Mouse (Mus musculus): Measurements from ENCODE around the gene Fam193b. TPM values are rescaled to one million over a fixed set of nuclear protein-coding genes. Genes with fewer than 3 reads are reported as not detected.
"Not testable (repeated sequence)": the region's sequence is repeated elsewhere in the genome, so short reads cannot be mapped to it uniquely, and the experiment has no call there.

The Fam193b gene
- polyA plus RNA-seq, 1 experiment = 47.6 TPM

DNA sequence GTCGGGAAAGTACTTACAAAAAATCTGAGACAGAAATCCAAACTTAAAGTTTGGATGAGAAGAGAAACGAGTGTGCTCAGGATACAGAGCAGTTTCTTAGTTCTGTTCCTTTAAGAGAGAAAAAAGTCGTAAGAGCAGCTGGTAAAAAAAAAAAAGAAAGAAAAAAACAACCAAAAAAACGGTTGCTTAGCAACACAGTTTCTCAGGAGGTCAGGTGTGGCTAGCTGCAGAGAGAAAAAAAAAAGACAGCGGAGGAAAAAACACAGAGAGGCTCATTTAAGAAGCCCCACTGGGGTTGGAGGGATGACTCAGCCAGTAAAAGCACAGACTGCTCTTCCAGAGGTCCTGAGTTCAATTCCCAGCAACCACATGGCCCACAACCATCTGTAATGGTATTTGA is 3.4 kb upstream of the Fam193b start:
- Histone ChIP-seq H3K4me3 (ENCODE audit: insufficient read depth, low read length) (no peak overlapping the region), H3K4me1 (ENCODE audit: control insufficient read depth, insufficient read depth, low read length) (peaks cover 14% of the 10 kb centered on the region), H3K27ac (ENCODE audit: insufficient read depth, low read depth, low read length) (no peak overlapping the region)
- TF ChIP-seq POLR2A (IDR thresholded peaks at IDR 0.05; ENCODE audit: borderline replicate concordance, low read depth, low read length) (no peak), CTCF (IDR thresholded peaks at IDR 0.05; ENCODE audit: low read depth, low read length) (no peak)

GRCm38 (mm10) chr13:55573432-55573831 is 2.5 kb upstream of the Fam193b start, which contains the start of gene Tmed9:
Gene Tmed9, plus strand, starts transcription at chr13:55573732.
- peaks cover 14% of the 10 kb centered on the region for H3K4me1 ChIP-seq (ENCODE audit: control insufficient read depth, insufficient read depth, low read length)
- H3K27ac ChIP-seq (ENCODE audit: insufficient read depth, low read depth, low read length) = no peak within 1 kb of the TSS
- no peak within 1 kb of the TSS for H3K4me3 ChIP-seq (ENCODE audit: insufficient read depth, low read length)
- TF ChIP-seq POLR2A (IDR thresholded peaks at IDR 0.05; ENCODE audit: borderline replicate concordance, low read depth, low read length) (no peak), CTCF (IDR thresholded peaks at IDR 0.05; ENCODE audit: low read depth, low read length) (no peak)

DNA sequence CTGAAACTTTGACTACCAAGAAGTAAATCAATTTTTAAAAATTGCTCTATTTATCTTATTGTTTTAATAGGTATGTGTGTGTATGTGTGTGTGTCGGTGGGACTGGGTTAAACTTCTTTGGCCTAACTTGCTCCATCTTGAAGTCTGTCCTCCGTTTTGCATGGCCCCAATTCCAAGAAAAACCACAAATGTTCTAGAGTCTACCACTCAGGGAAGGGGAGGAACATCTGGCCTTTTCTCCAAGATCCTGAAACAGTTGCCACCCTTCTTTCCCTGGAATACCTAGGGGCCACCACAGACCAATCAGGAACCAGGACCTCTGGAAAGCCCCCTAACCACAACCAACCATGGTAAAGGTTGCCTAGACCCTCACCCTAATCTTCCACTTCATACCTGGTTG is 1.1 kb upstream of the Fam193b start:
- Histone ChIP-seq H3K4me3 (ENCODE audit: insufficient read depth, low read length) (no peak overlapping the region), H3K4me1 (ENCODE audit: control insufficient read depth, insufficient read depth, low read length) (peaks cover 12% of the 10 kb centered on the region), H3K27ac (ENCODE audit: insufficient read depth, low read depth, low read length) (no peak overlapping the region)
- TF ChIP-seq POLR2A (IDR thresholded peaks at IDR 0.05; ENCODE audit: borderline replicate concordance, low read depth, low read length) (no peak), CTCF (IDR thresholded peaks at IDR 0.05; ENCODE audit: low read depth, low read length) (no peak)

GRCm38 (mm10) chr13:55570286-55570973 is 490 bp downstream of the Fam193b start:
- H3K4me3 ChIP-seq (ENCODE audit: insufficient read depth, low read length) = peak overlapping the region; percentile 99
- peaks cover 14% of the 10 kb centered on the region for H3K4me1 ChIP-seq (ENCODE audit: control insufficient read depth, insufficient read depth, low read length)
- H3K27ac ChIP-seq (ENCODE audit: insufficient read depth, low read depth, low read length) = no peak overlapping the region; the same call in 1 of the 2 replicates
- TF ChIP-seq POLR2A (IDR thresholded peaks at IDR 0.05; ENCODE audit: borderline replicate concordance, low read depth, low read length) = no peak
- no peak for TF ChIP-seq CTCF (IDR thresholded peaks at IDR 0.05; ENCODE audit: low read depth, low read length)

DNA sequence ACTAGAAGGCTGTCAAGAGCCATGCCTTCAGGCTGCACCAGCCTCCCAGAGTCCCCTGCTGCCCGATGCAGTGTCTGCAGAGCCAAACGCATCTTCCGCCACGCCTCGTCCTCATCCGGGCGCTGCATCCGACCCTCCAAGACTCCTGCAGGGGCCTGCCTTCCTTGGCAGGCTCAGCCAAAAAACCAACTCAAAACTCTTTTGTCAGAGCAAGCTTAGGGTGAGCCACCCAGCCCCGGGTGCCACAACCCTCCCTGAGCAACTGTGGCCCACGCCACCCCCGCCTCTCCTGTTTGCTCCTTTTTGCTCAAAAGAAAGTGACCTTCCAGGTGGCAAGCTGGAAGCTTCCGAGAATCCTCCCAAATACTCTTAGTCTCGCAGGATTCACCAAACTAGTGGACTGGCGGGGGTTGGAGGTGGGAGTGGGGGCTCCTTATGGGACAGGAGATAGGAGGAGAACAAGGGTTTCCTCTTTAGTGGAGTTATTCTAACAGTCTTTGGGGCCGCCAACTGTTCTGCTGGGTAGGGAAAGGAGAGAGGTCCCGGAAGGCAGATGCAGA is 1.1 kb downstream of the Fam193b start:
- no peak overlapping the region for H3K27ac ChIP-seq (ENCODE audit: insufficient read depth, low read depth, low read length)
- H3K4me1 ChIP-seq (ENCODE audit: control insufficient read depth, insufficient read depth, low read length) = peaks cover 14% of the 10 kb centered on the region
- no peak for TF ChIP-seq POLR2A (IDR thresholded peaks at IDR 0.05; ENCODE audit: borderline replicate concordance, low read depth, low read length)
- no peak for TF ChIP-seq CTCF (IDR thresholded peaks at IDR 0.05; ENCODE audit: low read depth, low read length)
- peak overlapping the region; percentile 99 for H3K4me3 ChIP-seq (ENCODE audit: insufficient read depth, low read length)

- H3K4me3 ChIP-seq (ENCODE audit: insufficient read depth, low read length); H3K27ac ChIP-seq (ENCODE audit: insufficient read depth, low read depth, low read length): not testable (repeated sequence)
- H3K4me1 ChIP-seq (ENCODE audit: control insufficient read depth, insufficient read depth, low read length) = peaks cover 14% of the 10 kb centered on the region
Observed at GRCm38 (mm10) chr13:55568524-55568923, 2.4 kb downstream of the Fam193b start.

GRCm38 (mm10) chr13:55567949-55568348 is 3.0 kb downstream of the Fam193b start:
- Histone ChIP-seq H3K4me3 (ENCODE audit: insufficient read depth, low read length) (no peak overlapping the region), H3K27ac (ENCODE audit: insufficient read depth, low read depth, low read length) (no peak overlapping the region), H3K4me1 (ENCODE audit: control insufficient read depth, insufficient read depth, low read length) (peaks cover 14% of the 10 kb centered on the region)
- TF ChIP-seq POLR2A (IDR thresholded peaks at IDR 0.05; ENCODE audit: borderline replicate concordance, low read depth, low read length) (no peak), CTCF (IDR thresholded peaks at IDR 0.05; ENCODE audit: low read depth, low read length) (no peak)

DNA sequence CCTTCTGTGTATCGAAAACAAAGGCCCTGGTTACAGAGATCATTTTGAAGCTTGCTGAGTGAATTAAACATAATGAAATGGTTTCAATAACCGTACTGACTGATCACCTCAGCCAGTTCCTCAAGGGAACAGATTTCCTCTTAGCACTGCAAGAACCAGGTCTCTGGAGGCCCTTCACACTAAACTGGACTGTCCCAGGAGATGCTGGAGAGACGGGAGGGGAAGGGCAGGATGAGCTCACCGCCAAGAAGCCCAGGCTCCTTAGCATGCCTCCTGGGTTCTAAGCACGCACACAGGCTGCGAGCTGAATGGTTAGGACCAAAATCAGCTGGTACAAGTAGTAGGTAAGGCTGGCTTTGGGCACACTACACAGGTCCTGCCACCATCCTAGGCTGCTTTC is 3.9 kb downstream of the Fam193b start:
- TF ChIP-seq POLR2A (IDR thresholded peaks at IDR 0.05; ENCODE audit: borderline replicate concordance, low read depth, low read length) (no peak), CTCF (IDR thresholded peaks at IDR 0.05; ENCODE audit: low read depth, low read length) (no peak)
- peaks cover 16% of the 10 kb centered on the region for H3K4me1 ChIP-seq (ENCODE audit: control insufficient read depth, insufficient read depth, low read length)

GRCm38 (mm10) chr13:55563266-55563879 is 7.5 kb downstream of the Fam193b start:
- Histone ChIP-seq H3K27ac (ENCODE audit: insufficient read depth, low read depth, low read length) (no peak overlapping the region), H3K4me1 (ENCODE audit: control insufficient read depth, insufficient read depth, low read length) (peaks cover 16% of the 10 kb centered on the region), H3K4me3 (ENCODE audit: insufficient read depth, low read length) (no peak overlapping the region)
- TF ChIP-seq CTCF (IDR thresholded peaks at IDR 0.05; ENCODE audit: low read depth, low read length) (no peak), POLR2A (IDR thresholded peaks at IDR 0.05; ENCODE audit: borderline replicate concordance, low read depth, low read length) (no peak)

More for the DNA sequence above, 3.9 kb downstream of the Fam193b start:
- Histone ChIP-seq H3K27ac (ENCODE audit: insufficient read depth, low read depth, low read length) (no peak overlapping the region), H3K4me3 (ENCODE audit: insufficient read depth, low read length) (no peak overlapping the region)

- H3K27ac ChIP-seq (ENCODE audit: insufficient read depth, low read depth, low read length) = no peak overlapping the region
- no peak overlapping the region for H3K4me3 ChIP-seq (ENCODE audit: insufficient read depth, low read length)
- TF ChIP-seq CTCF (IDR thresholded peaks at IDR 0.05; ENCODE audit: low read depth, low read length) = no peak
- no peak for TF ChIP-seq POLR2A (IDR thresholded peaks at IDR 0.05; ENCODE audit: borderline replicate concordance, low read depth, low read length)
- H3K4me1 ChIP-seq (ENCODE audit: control insufficient read depth, insufficient read depth, low read length) = peaks cover 13% of the 10 kb centered on the region
Observed at GRCm38 (mm10) chr13:55557499-55557898, 13.4 kb downstream of the Fam193b start.
